Mouse (Mus musculus) layer of hippocampus, postnatal 14 days (tissue): ENCODE data around the gene Neb. TPM values are rescaled to one million over a fixed set of nuclear protein-coding genes. Genes with fewer than 3 reads are reported as not detected.

Experiments
- DNase-seq, 2 experiments: peaks; one replicate each; pipeline ENCODE4 v3.0.0; 2021 to 2022; ENCODE audit warnings: low spot score in 2 of 2, mixed read lengths in 1 of 2
- total RNA-seq, 2 experiments: library from RNA; stranded (reverse); gene quantifications; 2 replicates each; pipeline ENCODE4 v1.2.3; 2021

Neb gene
- total RNA-seq, 2 experiments from 2014 or later: 2.5 to 3.3 TPM

DNA sequence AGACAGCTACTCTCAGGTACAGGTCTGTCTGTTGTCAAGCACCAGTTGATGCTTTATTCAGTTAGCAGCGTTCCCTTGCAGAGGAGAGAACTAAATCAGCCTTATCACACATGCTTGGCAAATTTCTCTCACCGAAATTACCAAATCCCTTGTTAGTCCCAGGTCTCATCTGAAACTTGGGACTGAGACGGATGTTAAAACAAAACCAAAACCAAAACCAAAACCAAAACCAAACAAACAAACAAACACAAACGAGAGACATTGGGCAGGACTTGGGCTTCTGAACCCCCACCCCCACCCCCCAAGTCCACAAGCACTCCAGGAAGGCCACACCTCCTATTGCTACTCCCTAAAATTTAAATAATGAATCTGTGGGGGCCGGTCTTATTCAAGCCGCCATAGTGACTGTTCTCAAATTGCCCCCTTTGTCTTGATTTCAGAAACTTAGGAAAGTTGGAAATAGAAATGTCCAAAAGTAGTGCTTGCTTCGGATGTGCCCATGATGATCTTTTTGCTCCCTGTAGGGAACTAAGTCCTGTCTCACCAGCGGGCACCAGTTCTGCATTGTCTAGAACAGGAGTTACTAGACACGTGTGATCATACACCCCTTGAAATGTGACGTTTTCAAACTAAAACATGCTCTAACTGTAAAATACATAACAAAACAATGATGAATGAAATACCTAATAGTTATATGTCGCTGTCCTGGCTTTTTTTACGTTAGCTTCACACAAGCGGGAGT is 397 bp downstream of the Neb start:
- DNase-seq: no peak

DNA sequence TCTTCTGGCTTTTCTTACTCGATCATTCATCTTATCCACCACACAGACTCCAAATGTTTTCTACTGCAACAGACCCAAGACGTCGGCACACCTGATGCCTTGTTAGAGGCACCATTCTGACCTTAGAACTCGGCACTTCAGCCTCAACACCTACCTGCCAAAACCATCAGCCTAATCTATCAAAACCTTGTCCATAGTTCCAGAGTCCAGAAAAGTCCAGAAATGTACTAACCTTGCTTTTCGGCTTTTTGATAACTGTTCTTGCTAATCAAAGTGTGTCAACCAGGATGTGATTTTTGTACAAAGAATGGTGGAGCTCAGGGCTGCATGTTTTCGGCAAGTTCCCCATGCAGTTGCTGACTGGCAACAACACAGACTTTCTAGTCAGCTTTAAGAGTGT is 3.6 kb downstream of the Neb start:
- DNase-seq: no peak

GRCm38 (mm10) chr2:52372480-52372879 is 5.8 kb downstream of the Neb start:
- DNase-seq: no peak

GRCm38 (mm10) chr2:52372080-52372479 is 6.2 kb downstream of the Neb start:
- DNase-seq: no peak

GRCm38 (mm10) chr2:52371066-52371465 is 7.2 kb downstream of the Neb start:
- DNase-seq: no peak

- DNase-seq: no peak
Observed at GRCm38 (mm10) chr2:52369622-52370021, 8.7 kb downstream of the Neb start.

GRCm38 (mm10) chr2:52367665-52368064 is 10.6 kb downstream of the Neb start:
- no peak for DNase-seq

- peak in 1 of 2 experiments; percentile 29 for DNase-seq
Observed at GRCm38 (mm10) chr2:52367248-52367647, 11.0 kb downstream of the Neb start.

DNA sequence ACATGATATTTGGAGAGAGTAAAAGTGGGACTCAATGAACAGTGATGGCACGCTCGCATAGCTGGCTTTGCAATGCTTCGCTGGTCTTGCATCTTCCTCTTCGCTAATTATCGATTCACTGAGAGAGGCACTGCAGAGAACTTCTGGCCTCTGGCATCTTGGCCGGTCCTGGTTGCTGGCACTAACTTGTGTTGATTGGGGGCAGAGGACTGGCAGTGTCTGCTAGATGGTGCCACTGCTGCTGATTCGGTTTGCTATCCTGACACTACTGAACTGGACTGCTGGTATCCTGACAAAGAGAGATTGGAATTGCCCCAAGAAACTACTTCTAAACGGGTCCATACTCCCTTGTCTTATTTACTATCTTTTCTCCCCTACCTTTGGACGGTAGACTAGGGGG is 17.2 kb downstream of the Neb start:
- DNase-seq: no peak

DNA sequence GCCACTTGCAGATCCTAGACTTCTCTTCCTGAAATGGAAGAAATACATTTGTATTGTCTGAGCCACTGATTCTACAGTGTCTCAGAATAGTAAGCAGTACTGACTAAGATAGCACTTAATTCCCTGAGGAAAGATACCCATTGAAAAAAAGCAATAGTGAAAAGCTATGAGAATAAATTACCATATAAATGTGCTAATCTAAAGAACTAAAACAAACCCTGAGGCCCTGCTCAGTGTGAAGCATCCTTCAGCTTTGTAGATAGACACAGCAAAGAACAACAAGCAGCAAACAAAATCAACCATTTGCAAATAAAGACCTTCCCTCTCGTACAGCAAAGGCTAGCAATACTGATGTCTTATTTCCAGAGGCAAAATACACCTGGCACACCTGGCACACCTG is 18.6 kb downstream of the Neb start:
- no peak for DNase-seq

GRCm38 (mm10) chr2:52358156-52358555 is 20.1 kb downstream of the Neb start:
- DNase-seq: no peak

GRCm38 (mm10) chr2:52351029-52351428 is 27.2 kb downstream of the Neb start:
- DNase-seq: no peak

DNA sequence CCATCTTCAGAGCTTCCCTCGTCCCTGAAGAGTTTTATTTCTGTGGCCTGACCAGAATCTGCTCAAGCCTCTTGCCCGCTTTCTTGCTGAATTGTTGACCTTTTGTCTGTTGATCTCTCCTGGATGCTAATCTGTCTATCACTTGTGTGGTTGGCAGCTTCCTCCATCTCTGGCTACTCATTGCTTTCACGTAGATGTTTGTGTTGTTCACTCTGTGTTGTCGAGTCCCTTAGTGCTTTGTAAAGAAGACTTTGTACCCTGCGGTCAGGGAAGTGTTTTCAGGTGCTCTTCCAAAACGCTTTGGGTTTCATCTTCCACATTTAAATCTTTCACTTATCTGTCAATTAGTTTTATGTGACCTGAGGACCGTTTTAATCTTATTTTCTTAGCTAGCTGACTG is 37.3 kb downstream of the Neb start:
- DNase-seq: no peak

DNA sequence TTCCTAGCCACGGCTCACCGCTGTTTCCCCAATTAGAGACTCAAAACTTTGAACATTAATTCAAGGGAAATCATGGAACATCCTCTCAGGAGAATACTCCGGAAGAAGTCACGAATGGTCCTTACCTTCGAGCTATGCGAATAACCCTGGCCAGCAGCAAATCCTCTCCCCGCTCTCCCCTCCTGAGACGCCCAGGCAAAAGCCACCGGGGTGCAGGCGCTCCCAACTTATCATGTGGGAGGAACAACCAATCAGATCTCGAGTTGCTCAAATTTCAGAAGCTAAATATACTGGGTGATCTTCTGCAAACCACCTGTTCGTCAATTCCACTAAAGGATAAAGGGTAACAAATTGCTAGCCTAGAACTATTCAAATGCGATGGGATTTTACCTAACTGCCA is 42.7 kb downstream of the Neb start:
- DNase-seq: no peak

- no peak for DNase-seq
Observed at GRCm38 (mm10) chr2:52335087-52335486, 43.2 kb downstream of the Neb start.

DNA sequence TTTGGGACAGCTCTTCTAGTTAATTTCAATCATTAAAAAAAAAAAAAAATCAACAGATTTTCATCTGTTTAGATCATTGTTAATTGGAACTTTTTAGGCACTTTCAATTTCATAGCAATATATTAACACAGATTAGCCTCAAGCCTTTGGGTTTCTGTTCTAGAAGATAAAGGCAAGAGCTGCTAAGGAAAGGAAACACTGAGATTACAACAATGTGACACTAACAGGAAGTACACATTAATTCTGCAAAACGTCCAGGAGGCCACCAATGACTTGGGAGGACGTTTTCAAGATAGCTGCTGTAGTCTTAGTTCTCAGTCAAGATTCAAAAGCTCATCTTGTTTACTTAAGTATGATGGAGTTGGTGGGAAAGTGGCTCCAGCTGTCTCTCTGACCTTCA is 44.7 kb downstream of the Neb start:
- no peak for DNase-seq

GRCm38 (mm10) chr2:52331761-52332160 is 46.5 kb downstream of the Neb start:
- DNase-seq: no peak

DNA sequence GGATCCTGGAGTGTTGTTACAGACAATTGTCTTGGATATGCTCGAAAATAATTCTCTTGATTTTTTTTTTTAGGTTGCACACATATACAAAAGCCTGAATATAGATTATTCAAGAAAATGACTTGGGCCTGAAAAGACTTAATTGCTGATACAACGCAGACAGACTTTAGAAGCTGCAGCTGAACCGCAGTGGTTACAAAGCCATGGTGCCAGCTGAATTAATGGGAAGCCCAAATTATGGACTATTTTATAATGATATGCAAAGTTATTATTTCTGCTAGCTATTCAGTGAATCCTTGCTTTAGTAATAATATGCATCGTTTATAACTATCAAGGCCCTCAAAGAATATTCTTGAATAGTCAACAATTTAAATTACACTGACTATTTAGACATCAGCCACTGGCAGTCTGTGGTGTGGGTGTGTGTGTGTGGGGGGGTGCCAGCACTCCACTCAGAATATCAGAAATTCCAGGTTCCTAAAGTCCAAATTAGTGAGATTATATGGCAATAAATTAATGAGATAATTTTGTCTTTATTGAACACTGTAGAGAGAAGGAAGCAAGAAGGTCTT is 50.9 kb downstream of the Neb start:
- DNase-seq: no peak

GRCm38 (mm10) chr2:52321866-52322265 is 56.4 kb downstream of the Neb start:
- DNase-seq: no peak

GRCm38 (mm10) chr2:52320175-52320574 is 58.1 kb downstream of the Neb start:
- DNase-seq: no peak

DNA sequence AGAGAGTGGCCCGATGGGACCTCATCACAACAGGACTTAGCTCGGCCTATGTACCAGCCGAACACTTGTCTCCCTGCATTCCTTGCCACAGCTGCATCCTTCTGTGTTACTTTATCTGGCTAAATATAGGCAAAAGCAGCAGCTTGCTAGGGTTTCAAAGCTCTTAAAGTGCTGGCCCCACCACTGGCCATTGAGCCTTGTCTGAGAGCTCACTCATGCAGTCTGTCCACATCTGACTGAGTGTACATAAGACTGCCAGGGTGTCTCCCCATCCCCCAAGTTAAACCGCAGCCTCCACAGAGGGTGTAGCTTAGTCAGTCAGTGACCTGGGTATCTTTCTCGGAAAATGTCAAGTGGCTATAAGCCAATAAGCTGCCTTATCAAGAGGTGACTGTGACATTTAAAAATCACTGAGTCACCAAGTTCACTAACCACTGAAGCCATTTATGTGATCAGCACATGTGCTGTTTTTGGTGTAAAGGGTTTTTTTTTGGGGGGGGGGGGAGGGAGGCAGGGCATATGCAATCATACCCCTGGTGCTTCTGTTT is 59.2 kb downstream of the Neb start:
- no peak for DNase-seq

DNA sequence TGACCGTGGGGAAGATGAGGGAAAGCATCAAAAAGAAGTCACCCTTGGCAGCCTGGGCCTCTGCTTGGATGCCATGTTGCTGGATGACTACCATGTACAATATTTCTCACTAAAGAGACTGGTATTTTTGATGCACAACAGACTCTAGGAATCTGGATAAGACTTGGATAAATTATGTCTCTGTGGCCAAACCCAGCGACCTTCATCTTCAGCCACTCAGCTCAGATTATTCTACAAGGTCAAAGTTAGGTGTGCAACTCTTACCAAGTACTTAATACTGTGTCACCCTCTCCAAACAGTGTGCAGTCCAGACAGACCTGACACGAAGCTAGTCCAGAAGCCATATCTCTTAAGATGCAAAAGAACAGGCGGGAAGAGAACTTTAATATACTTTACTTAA is 60.8 kb downstream of the Neb start:
- no peak for DNase-seq

- DNase-seq: no peak
Observed at GRCm38 (mm10) chr2:52315737-52316136, 62.5 kb downstream of the Neb start.
